Mouse (Mus musculus) B cell, adult 2 months (primary cell): ENCODE data around the gene Kcmf1.
A peak's percentile ranks its signal among the peaks of the same experiment; 100 is the strongest.

Experiments used
- DNase-seq, 2 experiments: peaks; one replicate each; pipeline ENCODE4 v3.0.0; 2022

Gene Kcmf1

DNA sequence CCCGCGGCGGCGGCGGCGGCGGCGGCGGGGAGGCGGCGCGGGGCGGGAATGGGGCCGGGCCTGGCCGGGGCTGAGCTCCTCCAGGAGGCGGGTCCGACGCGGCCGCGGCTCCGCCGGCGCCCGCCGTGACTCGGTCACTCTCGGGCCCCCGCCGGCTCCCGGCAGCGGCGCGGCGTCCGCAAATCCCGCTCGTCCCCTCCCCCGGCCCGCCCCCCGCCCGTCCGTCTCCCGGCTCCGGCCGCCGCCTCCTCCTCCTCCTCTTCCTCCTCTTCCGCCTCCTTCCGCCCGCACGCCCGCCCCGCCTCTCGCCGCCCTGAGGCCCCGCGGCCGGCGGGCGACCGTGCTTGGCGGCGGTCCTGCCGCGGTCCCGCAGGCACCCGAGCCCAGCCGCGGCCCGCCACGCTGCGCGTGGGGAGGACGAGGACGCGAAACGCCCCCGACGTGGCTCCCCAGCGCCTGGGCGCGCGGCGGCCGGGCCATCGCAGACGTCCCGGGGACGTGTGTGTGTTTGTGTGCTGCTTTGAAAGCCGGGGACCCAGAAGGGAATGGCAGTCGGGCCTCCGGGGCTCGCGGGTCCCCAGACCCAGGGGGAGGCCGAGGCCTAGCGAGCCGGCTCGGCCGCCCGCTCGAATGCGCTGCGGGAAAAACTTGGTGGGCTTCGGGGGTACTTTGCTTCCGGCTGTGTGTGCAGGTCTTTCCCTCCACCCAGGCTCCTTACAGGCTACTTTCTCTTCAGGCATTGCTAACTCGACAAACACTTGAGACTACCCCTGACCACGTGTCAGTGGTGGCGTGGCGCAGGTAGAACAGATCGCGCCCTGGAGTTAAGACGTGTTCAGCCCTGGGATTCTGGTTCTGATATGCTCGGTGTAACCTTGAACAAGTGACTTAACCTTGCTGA, at the start of gene Kcmf1:
Gene Kcmf1 (minus strand): TSS at position 199 of the 901 bp plus-strand sequence.
- peak; percentile 65 to 71 for DNase-seq

GRCm38 (mm10) chr6:72949161-72949756, 49.5 kb upstream of the Kcmf1 start:
- no peak for DNase-seq

DNA sequence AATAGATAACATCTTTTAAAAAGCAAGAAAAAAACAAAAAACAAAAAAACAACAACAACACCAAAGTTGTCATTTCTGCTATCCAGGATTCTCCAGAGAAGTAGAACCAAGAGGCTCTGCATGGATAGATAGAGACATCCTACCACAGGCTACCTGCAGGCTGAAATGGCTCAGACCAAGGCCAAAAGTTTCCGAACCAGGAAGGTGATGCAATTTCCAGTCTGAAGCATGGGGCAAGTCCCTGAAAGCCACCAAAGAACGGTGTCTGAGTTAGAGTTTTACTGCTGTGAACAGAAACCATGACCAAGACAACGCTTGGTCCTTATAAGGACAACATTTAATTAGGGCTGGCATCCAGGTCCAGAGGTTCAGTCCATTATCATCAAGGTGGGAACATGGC, 48.6 kb upstream of the Kcmf1 start:
- DNase-seq, result no peak

DNA sequence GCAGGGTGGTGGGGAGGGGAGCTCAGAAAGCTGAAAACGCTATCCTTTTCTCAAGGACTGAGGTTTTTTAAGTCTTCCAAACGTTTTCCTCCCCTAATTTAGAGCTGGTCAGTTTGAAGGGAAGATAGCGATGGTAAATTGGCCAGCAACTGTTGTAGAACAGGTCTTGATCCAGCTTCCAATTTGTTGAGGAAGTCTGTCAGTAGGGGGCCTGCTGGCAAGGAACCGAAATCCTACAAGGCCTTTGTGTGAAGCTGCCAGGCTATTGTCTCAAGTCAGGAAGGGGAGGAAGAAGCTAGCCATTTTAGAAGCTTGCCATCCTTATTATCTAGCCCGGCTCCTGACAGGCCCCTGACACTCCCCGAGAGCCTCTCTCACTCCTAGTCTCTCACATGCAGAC, 48.2 kb upstream of the Kcmf1 start:
- no peak for DNase-seq

- DNase-seq, result peak; percentile 85
Measured at GRCm38 (mm10) chr6:72940493-72940892, 40.7 kb upstream of the Kcmf1 start.

- peak; percentile 60 to 62 for DNase-seq
Measured at GRCm38 (mm10) chr6:72937859-72938258, 38.1 kb upstream of the Kcmf1 start.

DNA sequence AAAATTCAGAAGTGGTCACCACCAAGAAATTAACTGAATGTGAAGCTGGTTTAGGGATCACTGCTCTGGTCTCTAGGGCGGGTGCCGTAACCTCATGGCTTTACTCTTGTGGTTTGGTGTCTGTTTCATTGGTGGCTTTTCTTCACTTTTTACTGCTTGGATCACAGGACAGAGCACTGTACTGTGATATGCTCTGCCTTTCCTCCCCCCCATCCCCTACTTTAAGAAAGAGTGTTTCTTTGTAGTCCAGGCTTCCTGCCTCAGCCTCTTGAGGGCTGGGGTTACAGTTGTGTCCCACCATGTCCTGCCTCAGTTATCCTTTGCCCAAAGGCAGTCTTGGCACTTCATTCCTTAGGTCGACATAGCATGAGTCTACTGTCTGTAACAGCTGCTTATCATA, 37.7 kb upstream of the Kcmf1 start:
- DNase-seq, result peak; percentile 40 to 42

- DNase-seq, result no peak
Measured at GRCm38 (mm10) chr6:72932955-72933354, 33.2 kb upstream of the Kcmf1 start.

- no peak for DNase-seq
Measured at GRCm38 (mm10) chr6:72931533-72931932, 31.8 kb upstream of the Kcmf1 start.

DNA sequence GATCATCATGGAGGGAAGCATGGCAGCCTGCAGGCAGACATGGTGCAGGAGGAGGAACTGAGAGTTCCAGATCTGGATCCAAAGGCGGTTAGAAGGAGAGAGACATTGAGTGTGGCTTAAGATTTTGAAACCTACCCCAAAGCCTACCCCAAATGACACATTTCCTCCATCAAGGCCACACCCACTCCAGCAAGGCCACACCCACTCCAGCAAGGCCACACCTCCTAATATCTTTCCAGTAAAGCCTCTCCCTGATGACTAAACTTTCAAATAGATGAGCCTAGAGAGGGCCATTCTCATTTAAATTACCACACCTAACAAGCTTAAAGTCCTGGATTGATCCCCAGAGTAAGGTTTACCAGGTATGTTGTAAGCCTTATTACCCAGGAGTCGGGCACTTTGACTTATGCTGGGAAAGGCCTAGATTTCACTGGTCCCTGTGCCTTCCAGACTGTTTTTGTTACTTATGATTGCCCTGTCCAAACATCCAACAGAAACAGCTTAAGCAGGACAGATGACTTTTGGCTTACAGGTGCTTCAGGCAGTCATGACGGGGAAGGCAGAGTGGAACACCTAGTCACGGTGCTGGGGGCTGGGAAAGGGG, 30.1 kb upstream of the Kcmf1 start:
- DNase-seq, result peak; percentile 54 to 69

- DNase-seq, result no peak
Measured at GRCm38 (mm10) chr6:72926755-72927482, 27.1 kb upstream of the Kcmf1 start.

DNA sequence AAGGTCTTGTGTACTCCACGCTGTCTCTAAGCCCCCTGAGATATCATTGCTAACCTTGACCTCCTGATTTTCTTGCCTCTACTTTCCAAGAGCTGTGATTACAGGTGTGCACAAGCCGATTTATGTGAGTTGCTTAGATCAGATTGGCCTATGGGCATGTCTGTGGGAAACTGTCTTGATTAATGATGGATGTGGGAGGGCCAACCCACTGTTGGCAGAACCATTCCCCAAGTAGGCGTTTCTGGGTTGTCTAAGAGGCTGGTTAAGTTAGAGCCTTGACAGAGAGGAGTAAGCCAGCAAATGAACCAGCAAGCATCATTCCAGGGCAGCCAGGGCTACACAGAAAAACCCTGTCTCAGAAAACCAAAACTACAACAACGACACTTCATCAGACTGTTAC, 26.3 kb upstream of the Kcmf1 start:
- DNase-seq, result no peak

GRCm38 (mm10) chr6:72923381-72923780, 23.6 kb upstream of the Kcmf1 start:
- DNase-seq, result no peak

GRCm38 (mm10) chr6:72921081-72921480, 21.3 kb upstream of the Kcmf1 start:
- no peak for DNase-seq

DNA sequence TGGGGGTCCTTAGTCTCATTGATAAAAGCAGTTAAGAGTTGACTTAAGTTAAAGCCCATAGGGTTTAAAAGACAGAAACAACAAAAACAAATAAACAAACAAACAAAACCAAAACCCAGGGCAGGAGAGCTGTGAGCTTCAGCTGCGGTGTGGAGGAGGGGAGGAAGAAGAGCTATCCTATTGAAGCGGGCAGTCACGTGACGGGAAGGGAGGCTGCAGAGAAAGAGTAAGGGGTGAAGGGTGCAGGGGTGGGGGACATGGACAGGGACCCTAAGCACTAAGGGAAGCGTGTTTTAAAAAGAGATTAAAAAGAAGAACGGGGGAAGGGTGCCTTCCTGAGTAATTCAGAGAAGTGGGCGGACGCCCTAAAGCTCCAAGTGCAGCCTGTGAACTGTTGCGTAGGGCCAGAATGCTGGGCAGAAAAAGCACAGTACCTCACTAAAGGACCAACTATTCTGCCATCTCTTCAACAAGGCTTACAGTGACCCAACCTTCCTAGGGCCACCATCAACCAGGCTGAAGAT, 18.8 kb upstream of the Kcmf1 start:
- DNase-seq, result no peak

DNA sequence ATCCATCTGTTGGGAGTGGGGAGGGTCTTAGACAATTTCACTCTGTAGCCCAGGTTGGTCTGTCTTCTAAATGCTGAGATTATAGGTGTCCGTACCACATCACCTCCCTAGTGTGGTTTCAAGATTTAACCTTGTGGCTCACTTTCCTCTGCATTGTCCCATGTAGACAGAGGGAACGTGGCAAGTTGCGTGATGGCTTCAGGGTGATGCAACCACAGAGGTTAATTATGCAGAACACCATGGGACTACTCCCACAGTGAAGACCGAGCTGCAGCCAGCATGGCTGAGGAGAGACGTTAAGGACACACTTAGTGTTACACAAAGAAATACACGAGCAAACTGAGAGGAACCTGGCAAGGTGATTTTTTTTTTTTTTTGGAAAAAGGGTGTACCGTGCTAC, 16.6 kb upstream of the Kcmf1 start:
- DNase-seq, result no peak

GRCm38 (mm10) chr6:72914087-72914749, 14.4 kb upstream of the Kcmf1 start:
- DNase-seq, result no peak

GRCm38 (mm10) chr6:72911261-72911660, 11.5 kb upstream of the Kcmf1 start:
- DNase-seq, result no peak

DNA sequence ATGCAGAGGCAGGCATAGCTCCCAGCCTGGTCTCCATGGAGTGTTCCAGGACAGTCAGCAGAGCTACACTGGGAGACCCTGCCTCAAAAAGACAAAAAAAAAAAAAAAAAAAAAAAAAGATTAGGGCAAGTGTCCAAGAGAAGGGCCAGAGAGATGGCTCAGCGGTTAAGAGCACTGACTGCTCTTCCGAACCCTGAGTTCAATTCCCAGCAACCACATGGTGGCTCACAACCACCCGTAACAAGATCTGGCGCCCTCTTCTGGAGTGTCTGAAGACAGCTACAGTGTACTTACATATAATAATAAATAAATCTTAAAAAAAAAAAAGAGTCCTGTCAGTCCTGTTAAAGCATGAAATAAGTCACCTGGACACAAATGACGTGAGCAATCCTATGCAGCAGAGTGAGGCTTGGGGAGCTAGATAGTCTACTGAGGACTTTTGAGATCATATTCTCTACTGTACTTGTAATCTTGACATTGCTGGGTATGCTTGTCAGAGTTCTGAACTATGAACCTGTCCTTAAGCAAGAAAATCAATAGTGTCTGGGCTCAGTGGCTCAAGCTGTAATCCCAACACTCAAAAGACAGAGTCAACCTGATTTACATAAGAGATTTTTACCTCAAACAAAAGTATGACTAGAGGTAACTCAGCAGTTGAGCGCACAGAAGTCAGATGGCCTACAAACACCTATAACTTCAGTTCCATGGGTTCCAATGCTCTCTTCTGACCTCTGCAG, 2.6 kb upstream of the Kcmf1 start:
- DNase-seq, result peak; percentile 34 to 37

DNA sequence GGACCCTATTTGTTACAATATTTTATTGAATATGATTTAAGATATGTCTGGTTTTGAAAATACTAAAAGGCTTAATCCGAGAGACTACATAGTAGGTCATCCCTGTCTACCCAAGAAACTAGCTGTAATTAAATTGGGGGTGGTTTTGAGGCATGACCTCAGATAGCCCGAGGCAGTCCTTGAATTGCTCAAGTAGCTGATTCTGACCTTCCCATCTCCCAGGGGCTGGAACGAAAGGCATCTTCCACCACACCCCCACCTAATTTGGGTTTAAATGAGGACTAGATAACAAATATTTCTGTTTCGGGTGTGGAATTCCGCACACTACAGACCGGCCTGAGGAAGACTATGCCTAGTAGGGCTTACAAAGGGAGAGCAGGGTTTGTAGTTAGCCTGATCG, 1.2 kb upstream of the Kcmf1 start:
- no peak for DNase-seq

DNA sequence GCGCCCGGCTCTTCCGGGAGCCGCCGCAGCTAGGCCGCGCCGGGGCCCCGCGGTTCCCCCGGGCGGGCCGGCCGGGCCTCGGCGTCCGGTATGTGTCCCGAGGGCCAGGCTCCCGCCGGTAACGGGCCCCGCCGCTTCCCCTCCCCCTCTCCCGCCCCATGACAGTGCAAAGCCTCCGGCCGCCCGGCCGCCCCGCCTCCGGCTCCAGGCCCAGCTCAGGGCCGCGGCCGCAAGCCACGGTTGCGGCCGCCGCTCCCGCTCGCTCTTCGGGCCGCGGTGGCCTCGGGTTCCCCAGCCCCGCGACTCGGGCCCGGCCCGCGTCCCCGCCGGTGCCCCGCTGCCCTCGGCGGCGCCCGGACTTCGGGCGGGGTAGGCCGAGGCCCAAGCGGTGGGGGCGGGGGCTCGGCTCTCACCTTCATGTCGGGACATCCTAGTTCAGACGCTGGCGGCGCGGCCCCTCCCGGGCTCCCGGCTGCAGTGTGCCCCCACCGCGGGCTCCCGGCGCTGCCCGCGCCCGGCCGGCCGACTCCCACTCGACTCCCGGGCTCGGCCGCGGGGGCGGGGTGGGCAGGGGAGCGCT, 488 bp downstream of the Kcmf1 start:
- peak; percentile 71 to 81 for DNase-seq
